Mouse (Mus musculus) ES-E14 (cell line): ENCODE measurements around the gene Slc22a3.

Experiments
- CHD2 ChIP-seq: IDR thresholded peaks from 2 replicates; pipeline ENCODE4 v1.6.1; 2014; ENCODE audit warnings: mild to moderate bottlenecking, low read depth, low read length, inconsistent platforms
- HCFC1 ChIP-seq: IDR thresholded peaks from 2 replicates; pipeline ENCODE4 v1.6.1; 2012; ENCODE audit warnings: low read length, inconsistent platforms, borderline replicate concordance; ENCODE audit not compliant: insufficient read depth
- ZC3H11A ChIP-seq: IDR thresholded peaks from 2 replicates; pipeline ENCODE4 v1.6.1; 2012; ENCODE audit warnings: low read depth, mild to moderate bottlenecking, inconsistent platforms, low read length, borderline replicate concordance

- TF ChIP-seq CHD2: no peak
- no peak for TF ChIP-seq ZC3H11A
- TF ChIP-seq HCFC1: no peak
These were observed at the start of gene Slc22a3 for GRCm38 (mm10) chr17:12507654-12508204.
